Mouse (Mus musculus): ENCODE measurements around the gene Sass6. TPM values are rescaled to one million over a fixed set of nuclear protein-coding genes. Genes with fewer than 3 reads are reported as not detected.
"Not testable (repeated sequence)": the region's sequence is repeated elsewhere in the genome, so short reads cannot be mapped to it uniquely, and the experiment has no call there.

Gene Sass6
- polyA plus RNA-seq, 1 experiment from 2014 or later = 13.5 TPM

GRCm38 (mm10) chr3:116642373-116642772 lies 47.6 kb downstream of the Sass6 start:
- no peak overlapping the region for H3K27ac ChIP-seq (replicated peaks in 1 of 2; ENCODE audit: control insufficient read depth in 1 of 2, insufficient read depth in 1 of 2, low read depth in 2 of 2, low read length in 2 of 2)
- H3K36me3 ChIP-seq (ENCODE audit: control insufficient read depth, insufficient read depth, low read length) = peaks cover 96% of the 10 kb centered on the region
- H3K4me2 ChIP-seq (ENCODE audit: low read length) = no peak overlapping the region
- H3K9ac ChIP-seq (ENCODE audit: low read length) = no peak overlapping the region
- no peaks in the 10 kb centered on the region for H3K27me3 ChIP-seq (ENCODE audit: control insufficient read depth, insufficient read depth, low read length)
- WGBS = 72% methylated on average over 2 of the region's 2 CpGs
- H3K4me3 ChIP-seq (ENCODE audit: control insufficient read depth in 1 of 2, insufficient read depth in 1 of 2, low read depth in 1 of 2, low read length in 2 of 2) = no peak overlapping the region
- no peaks in the 10 kb centered on the region for H3K4me1 ChIP-seq (ENCODE audit: control insufficient read depth in 2 of 2, insufficient read depth in 2 of 2, low read length in 2 of 2)
- no peak for ATAC-seq (ENCODE audit: insufficient number of reproducible peaks, insufficient read depth, low FRiP score, low read depth)
- no peaks in the 10 kb centered on the region for H3K9me3 ChIP-seq (ENCODE audit: control insufficient read depth, low read length)

- ATAC-seq (ENCODE audit: insufficient number of reproducible peaks, insufficient read depth, low FRiP score, low read depth) = no peak
- Histone ChIP-seq H3K9me3 (ENCODE audit: control insufficient read depth, low read length) (no peaks in the 10 kb centered on the region), H3K4me3 (ENCODE audit: control insufficient read depth in 1 of 2, insufficient read depth in 1 of 2, low read depth in 1 of 2, low read length in 2 of 2) (no peak overlapping the region), H3K36me3 (ENCODE audit: control insufficient read depth, insufficient read depth, low read length) (peaks cover 92% of the 10 kb centered on the region), H3K27ac (replicated peaks in 1 of 2; ENCODE audit: control insufficient read depth in 1 of 2, insufficient read depth in 1 of 2, low read depth in 2 of 2, low read length in 2 of 2) (0 out of 4 replicates have a peak overlapping the region, but pooled peaks of 1 of the 2 experiments have one; percentile 24), H3K4me1 (ENCODE audit: control insufficient read depth in 2 of 2, insufficient read depth in 2 of 2, low read length in 2 of 2) (no peaks in the 10 kb centered on the region), H3K9ac (ENCODE audit: low read length) (no peak overlapping the region), H3K4me2 (ENCODE audit: low read length) (no peak overlapping the region), H3K27me3 (ENCODE audit: control insufficient read depth, insufficient read depth, low read length) (no peaks in the 10 kb centered on the region)
- WGBS = 90% methylated on average over 1 of the region's 1 CpGs
Observed at GRCm38 (mm10) chr3:116646387-116646786, 51.6 kb downstream of the Sass6 start.

GRCm38 (mm10) chr3:116648805-116649204 lies 54.0 kb downstream of the Sass6 start:
- Histone ChIP-seq H3K4me1 (ENCODE audit: control insufficient read depth in 2 of 2, insufficient read depth in 2 of 2, low read length in 2 of 2) (peaks cover 2 to 12% of the 10 kb centered on the region in 2 experiments; a peak in 3 of 4 replicates), H3K9me3 (ENCODE audit: control insufficient read depth, low read length) (no peaks in the 10 kb centered on the region), H3K9ac (ENCODE audit: low read length) (no peak overlapping the region), H3K4me2 (ENCODE audit: low read length) (no peak overlapping the region), H3K27ac (replicated peaks in 1 of 2; ENCODE audit: control insufficient read depth in 1 of 2, insufficient read depth in 1 of 2, low read depth in 2 of 2, low read length in 2 of 2) (no peak overlapping the region), H3K27me3 (ENCODE audit: control insufficient read depth, insufficient read depth, low read length) (no peaks in the 10 kb centered on the region), H3K36me3 (ENCODE audit: control insufficient read depth, insufficient read depth, low read length) (peaks cover 69% of the 10 kb centered on the region), H3K4me3 (ENCODE audit: control insufficient read depth in 1 of 2, insufficient read depth in 1 of 2, low read depth in 1 of 2, low read length in 2 of 2) (no peak overlapping the region)
- WGBS = 94% methylated on average over 7 of the region's 7 CpGs
- ATAC-seq (ENCODE audit: insufficient number of reproducible peaks, insufficient read depth, low FRiP score, low read depth) = no peak

DNA sequence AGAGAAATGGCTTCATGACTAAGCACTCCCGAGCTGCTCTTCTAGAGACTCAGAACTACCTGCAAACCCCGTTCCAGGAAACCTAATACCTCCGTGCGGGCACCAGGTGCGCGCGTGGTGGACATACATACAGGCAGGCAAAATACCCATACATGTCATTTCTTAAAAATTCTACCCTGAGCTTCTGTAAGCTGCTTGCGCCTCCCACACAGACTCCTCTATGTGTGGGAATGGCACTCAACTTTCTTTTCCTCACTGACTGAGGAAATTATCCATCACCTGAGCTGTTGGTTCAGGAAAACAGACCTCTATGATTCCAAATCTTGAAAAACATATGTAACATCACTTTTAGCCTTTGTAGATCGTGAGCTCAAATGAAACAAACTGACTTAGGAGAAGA lies 55.9 kb downstream of the Sass6 start:
- ATAC-seq (ENCODE audit: insufficient number of reproducible peaks, insufficient read depth, low FRiP score, low read depth) = no peak

GRCm38 (mm10) chr3:116652033-116652446 lies 57.3 kb downstream of the Sass6 start:
- Histone ChIP-seq H3K9me3 (ENCODE audit: control insufficient read depth, low read length) (no peaks in the 10 kb centered on the region), H3K27me3 (ENCODE audit: control insufficient read depth, insufficient read depth, low read length) (no peaks in the 10 kb centered on the region), H3K9ac (ENCODE audit: low read length) (no peak overlapping the region), H3K27ac (replicated peaks in 1 of 2; ENCODE audit: control insufficient read depth in 1 of 2, insufficient read depth in 1 of 2, low read depth in 2 of 2, low read length in 2 of 2) (no peak overlapping the region), H3K4me1 (ENCODE audit: control insufficient read depth in 2 of 2, insufficient read depth in 2 of 2, low read length in 2 of 2) (peaks cover 2 to 21% of the 10 kb centered on the region in 2 experiments; a peak in 3 of 4 replicates), H3K4me2 (ENCODE audit: low read length) (no peak overlapping the region), H3K36me3 (ENCODE audit: control insufficient read depth, insufficient read depth, low read length) (peaks cover 38% of the 10 kb centered on the region), H3K4me3 (ENCODE audit: control insufficient read depth in 1 of 2, insufficient read depth in 1 of 2, low read depth in 1 of 2, low read length in 2 of 2) (no peak overlapping the region)
- ATAC-seq (ENCODE audit: insufficient number of reproducible peaks, insufficient read depth, low FRiP score, low read depth) = peak; percentile 43; the same call in 1 of the 2 replicates
- WGBS = 55% methylated on average over 3 of the region's 3 CpGs

More for the DNA sequence above, 55.9 kb downstream of the Sass6 start:
- H3K9ac ChIP-seq (ENCODE audit: low read length) = no peak overlapping the region
- H3K4me3 ChIP-seq (ENCODE audit: control insufficient read depth in 1 of 2, insufficient read depth in 1 of 2, low read depth in 1 of 2, low read length in 2 of 2) = no peak overlapping the region
- H3K36me3 ChIP-seq (ENCODE audit: control insufficient read depth, insufficient read depth, low read length) = peaks cover 51% of the 10 kb centered on the region
- no peaks in the 10 kb centered on the region for H3K27me3 ChIP-seq (ENCODE audit: control insufficient read depth, insufficient read depth, low read length)
- H3K9me3 ChIP-seq (ENCODE audit: control insufficient read depth, low read length) = no peaks in the 10 kb centered on the region
- WGBS = 95% methylated on average over 9 of the region's 9 CpGs
- H3K27ac ChIP-seq (replicated peaks in 1 of 2; ENCODE audit: control insufficient read depth in 1 of 2, insufficient read depth in 1 of 2, low read depth in 2 of 2, low read length in 2 of 2) = no peak overlapping the region
- H3K4me2 ChIP-seq (ENCODE audit: low read length) = no peak overlapping the region
- peaks cover 2 to 14% of the 10 kb centered on the region in 2 experiments; a peak in 3 of 4 replicates for H3K4me1 ChIP-seq (ENCODE audit: control insufficient read depth in 2 of 2, insufficient read depth in 2 of 2, low read length in 2 of 2)

GRCm38 (mm10) chr3:116653278-116653945 lies 58.6 kb downstream of the Sass6 start:
- Histone ChIP-seq H3K4me1 (ENCODE audit: control insufficient read depth in 2 of 2, insufficient read depth in 2 of 2, low read length in 2 of 2) (peaks cover 2 to 28% of the 10 kb centered on the region in 2 experiments; a peak in 3 of 4 replicates), H3K27me3 (ENCODE audit: control insufficient read depth, insufficient read depth, low read length) (no peaks in the 10 kb centered on the region), H3K4me3 (ENCODE audit: control insufficient read depth in 1 of 2, insufficient read depth in 1 of 2, low read depth in 1 of 2, low read length in 2 of 2) (no peak overlapping the region), H3K4me2 (ENCODE audit: low read length) (no peak overlapping the region), H3K9ac (ENCODE audit: low read length) (no peak overlapping the region), H3K27ac (replicated peaks in 1 of 2; ENCODE audit: control insufficient read depth in 1 of 2, insufficient read depth in 1 of 2, low read depth in 2 of 2, low read length in 2 of 2) (no peak overlapping the region), H3K9me3 (ENCODE audit: control insufficient read depth, low read length) (no peaks in the 10 kb centered on the region), H3K36me3 (ENCODE audit: control insufficient read depth, insufficient read depth, low read length) (peaks cover 26% of the 10 kb centered on the region)
- no peak for ATAC-seq (ENCODE audit: insufficient number of reproducible peaks, insufficient read depth, low FRiP score, low read depth)
- 42% methylated on average over 5 of the region's 5 CpGs for WGBS

DNA sequence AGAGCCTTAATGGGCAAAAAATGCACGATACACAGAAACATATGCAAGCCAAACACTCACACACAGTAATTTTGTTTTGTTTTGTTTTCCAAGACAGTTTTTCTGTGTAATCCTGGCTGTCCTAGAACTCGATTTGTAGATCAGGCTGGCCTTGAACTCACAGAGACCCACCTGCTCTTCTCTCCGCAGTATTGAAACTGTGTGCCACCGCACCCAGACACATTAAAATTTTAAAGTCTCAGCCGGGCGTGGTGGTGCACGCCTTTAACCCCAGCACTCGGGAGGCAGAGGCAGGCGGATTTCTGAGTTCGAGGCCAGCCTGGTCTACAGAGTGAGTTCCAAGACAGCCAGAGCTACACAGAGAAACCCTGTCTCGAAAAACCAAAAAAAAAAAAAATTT lies 59.3 kb downstream of the Sass6 start:
- H3K27me3 ChIP-seq (ENCODE audit: control insufficient read depth, insufficient read depth, low read length); H3K9ac ChIP-seq (ENCODE audit: low read length); H3K4me2 ChIP-seq (ENCODE audit: low read length); H3K27ac ChIP-seq (replicated peaks in 1 of 2; ENCODE audit: control insufficient read depth in 1 of 2, insufficient read depth in 1 of 2, low read depth in 2 of 2, low read length in 2 of 2); H3K9me3 ChIP-seq (ENCODE audit: control insufficient read depth, low read length); H3K4me3 ChIP-seq (ENCODE audit: control insufficient read depth in 1 of 2, insufficient read depth in 1 of 2, low read depth in 1 of 2, low read length in 2 of 2); ATAC-seq (ENCODE audit: insufficient number of reproducible peaks, insufficient read depth, low FRiP score, low read depth): not testable (repeated sequence)
- 88% methylated on average over 11 of the region's 11 CpGs for WGBS
- H3K4me1 ChIP-seq (ENCODE audit: control insufficient read depth in 2 of 2, insufficient read depth in 2 of 2, low read length in 2 of 2) = peaks cover 2 to 32% of the 10 kb centered on the region in 2 experiments; a peak in 3 of 4 replicates
- H3K36me3 ChIP-seq (ENCODE audit: control insufficient read depth, insufficient read depth, low read length) = peaks cover 20% of the 10 kb centered on the region

Measured in heart, embryonic 14.5 days (tissue).